Mouse (Mus musculus): ENCODE measurements around the gene Hmcn1. TPM values are rescaled to one million over a fixed set of nuclear protein-coding genes. Genes with fewer than 3 reads are reported as not detected.

Hmcn1 gene
- polyA plus RNA-seq, 1 experiment: 10.2 TPM

GRCm38 (mm10) chr1:150992711-150993161 is 499 bp downstream of the Hmcn1 start:
- DNase-seq (ENCODE audit: low spot score): no peak

- DNase-seq (ENCODE audit: low spot score): no peak
Observed at GRCm38 (mm10) chr1:150991745-150992554, 1.3 kb downstream of the Hmcn1 start.

GRCm38 (mm10) chr1:150984888-150985287 is 8.3 kb downstream of the Hmcn1 start:
- DNase-seq (ENCODE audit: low spot score): no peak

- DNase-seq (ENCODE audit: low spot score): no peak
Observed at GRCm38 (mm10) chr1:150984092-150984503, 9.1 kb downstream of the Hmcn1 start.

- DNase-seq (ENCODE audit: low spot score): no peak
Observed at GRCm38 (mm10) chr1:150978651-150979050, 14.6 kb downstream of the Hmcn1 start.

- no peak for DNase-seq (ENCODE audit: low spot score)
Observed at GRCm38 (mm10) chr1:150976263-150976662, 17.0 kb downstream of the Hmcn1 start.

GRCm38 (mm10) chr1:150959486-150960074 is 33.7 kb downstream of the Hmcn1 start:
- no peak for DNase-seq (ENCODE audit: low spot score)

- no peak for DNase-seq (ENCODE audit: low spot score)
Observed at GRCm38 (mm10) chr1:150951004-150951403, 42.2 kb downstream of the Hmcn1 start.

- DNase-seq (ENCODE audit: low spot score): no peak
Observed at GRCm38 (mm10) chr1:150950046-150950445, 43.2 kb downstream of the Hmcn1 start.

GRCm38 (mm10) chr1:150948911-150949310 is 44.3 kb downstream of the Hmcn1 start:
- no peak for DNase-seq (ENCODE audit: low spot score)

GRCm38 (mm10) chr1:150943601-150944000 is 49.6 kb downstream of the Hmcn1 start:
- DNase-seq (ENCODE audit: low spot score): no peak

- no peak for DNase-seq (ENCODE audit: low spot score)
Observed at GRCm38 (mm10) chr1:150942143-150942542, 51.1 kb downstream of the Hmcn1 start.

- no peak for DNase-seq (ENCODE audit: low spot score)
Observed at GRCm38 (mm10) chr1:150936821-150937220, 56.4 kb downstream of the Hmcn1 start.

- DNase-seq (ENCODE audit: low spot score): no peak
Observed at GRCm38 (mm10) chr1:150933616-150934015, 59.6 kb downstream of the Hmcn1 start.

- DNase-seq (ENCODE audit: low spot score): no peak
Observed at GRCm38 (mm10) chr1:150920860-150921259, 72.4 kb downstream of the Hmcn1 start.

- DNase-seq (ENCODE audit: low spot score): no peak
Observed at GRCm38 (mm10) chr1:150920276-150920675, 73.0 kb downstream of the Hmcn1 start.

GRCm38 (mm10) chr1:150914936-150915335 is 78.3 kb downstream of the Hmcn1 start:
- DNase-seq (ENCODE audit: low spot score): no peak

GRCm38 (mm10) chr1:150913586-150914136 is 79.6 kb downstream of the Hmcn1 start:
- DNase-seq (ENCODE audit: low spot score): no peak

GRCm38 (mm10) chr1:150909642-150910041 is 83.6 kb downstream of the Hmcn1 start:
- DNase-seq (ENCODE audit: low spot score): no peak

GRCm38 (mm10) chr1:150893677-150894188 is 99.5 kb downstream of the Hmcn1 start:
- no peak for DNase-seq (ENCODE audit: low spot score)

- no peak for DNase-seq (ENCODE audit: low spot score)
Observed at GRCm38 (mm10) chr1:150890017-150890416, 103.2 kb downstream of the Hmcn1 start.

- DNase-seq (ENCODE audit: low spot score): no peak
Observed at GRCm38 (mm10) chr1:150886267-150886666, 107.0 kb downstream of the Hmcn1 start.

GRCm38 (mm10) chr1:150878421-150878820 is 114.8 kb downstream of the Hmcn1 start:
- DNase-seq (ENCODE audit: low spot score): no peak

Measured in urinary bladder, adult 2 months (tissue).